Mouse (Mus musculus): Measurements from ENCODE around the gene Tmtc4. TPM values are rescaled to one million over a fixed set of nuclear protein-coding genes. Genes with fewer than 3 reads are reported as not detected.

Gene Tmtc4
- polyA plus RNA-seq, 1 experiment from 2014 or later, result 15.3 TPM

GRCm38 (mm10) chr14:122876163-122876562 lies 107.7 kb downstream of the Tmtc4 start:
- WGBS, result 2% methylated on average over 6 of the region's 6 CpGs
- Histone ChIP-seq H3K4me3 (ENCODE audit: low read length) (no peak overlapping the region), H3K27ac (ENCODE audit: low read length) (no peak overlapping the region), H3K9me3 (replicated peaks; ENCODE audit: control insufficient read depth, low read length) (no peaks in the 10 kb centered on the region), H3K4me2 (ENCODE audit: low read depth, low read length) (no peak overlapping the region), H3K27me3 (ENCODE audit: control insufficient read depth, insufficient read depth, low read length) (no peaks in the 10 kb centered on the region), H3K36me3 (ENCODE audit: control insufficient read depth, insufficient read depth) (no peaks in the 10 kb centered on the region), H3K9ac (ENCODE audit: low read length) (no peak overlapping the region), H3K4me1 (ENCODE audit: control insufficient read depth, insufficient read depth, low read length) (peaks cover 12% of the 10 kb centered on the region)
- peak; percentile 69; the same call in 1 of the 2 replicates for ATAC-seq (replicated peaks; ENCODE audit: extremely low read depth, insufficient read depth, low FRiP score)

GRCm38 (mm10) chr14:122875636-122876035 lies 108.2 kb downstream of the Tmtc4 start:
- WGBS, result 67% methylated on average over 6 of the region's 6 CpGs
- Histone ChIP-seq H3K9ac (ENCODE audit: low read length) (no peak overlapping the region), H3K27me3 (ENCODE audit: control insufficient read depth, insufficient read depth, low read length) (no peaks in the 10 kb centered on the region), H3K4me3 (ENCODE audit: low read length) (no peak overlapping the region), H3K4me2 (ENCODE audit: low read depth, low read length) (no peak overlapping the region), H3K4me1 (ENCODE audit: control insufficient read depth, insufficient read depth, low read length) (peaks cover 12% of the 10 kb centered on the region), H3K27ac (ENCODE audit: low read length) (no peak overlapping the region), H3K9me3 (replicated peaks; ENCODE audit: control insufficient read depth, low read length) (no peaks in the 10 kb centered on the region), H3K36me3 (ENCODE audit: control insufficient read depth, insufficient read depth) (no peaks in the 10 kb centered on the region)
- no peak for ATAC-seq (replicated peaks; ENCODE audit: extremely low read depth, insufficient read depth, low FRiP score)

GRCm38 (mm10) chr14:122875056-122875455 lies 108.8 kb downstream of the Tmtc4 start:
- no peak overlapping the region for H3K4me3 ChIP-seq (ENCODE audit: low read length)
- no peak overlapping the region for H3K4me2 ChIP-seq (ENCODE audit: low read depth, low read length)
- no peak overlapping the region for H3K27ac ChIP-seq (ENCODE audit: low read length)
- no peak for ATAC-seq (replicated peaks; ENCODE audit: extremely low read depth, insufficient read depth, low FRiP score)
- H3K4me1 ChIP-seq (ENCODE audit: control insufficient read depth, insufficient read depth, low read length), result peaks cover 12% of the 10 kb centered on the region
- no peaks in the 10 kb centered on the region for H3K36me3 ChIP-seq (ENCODE audit: control insufficient read depth, insufficient read depth)
- WGBS, result 61% methylated on average over 8 of the region's 8 CpGs
- H3K9me3 ChIP-seq (replicated peaks; ENCODE audit: control insufficient read depth, low read length), result no peaks in the 10 kb centered on the region
- H3K9ac ChIP-seq (ENCODE audit: low read length), result no peak overlapping the region
- no peaks in the 10 kb centered on the region for H3K27me3 ChIP-seq (ENCODE audit: control insufficient read depth, insufficient read depth, low read length)

- no peak overlapping the region for H3K4me3 ChIP-seq (ENCODE audit: low read length)
- 78% methylated on average over 6 of the region's 6 CpGs for WGBS
- no peaks in the 10 kb centered on the region for H3K36me3 ChIP-seq (ENCODE audit: control insufficient read depth, insufficient read depth)
- H3K9me3 ChIP-seq (replicated peaks; ENCODE audit: control insufficient read depth, low read length), result no peaks in the 10 kb centered on the region
- H3K4me2 ChIP-seq (ENCODE audit: low read depth, low read length), result no peak overlapping the region
- no peak for ATAC-seq (replicated peaks; ENCODE audit: extremely low read depth, insufficient read depth, low FRiP score)
- H3K9ac ChIP-seq (ENCODE audit: low read length), result no peak overlapping the region
- no peak overlapping the region for H3K27ac ChIP-seq (ENCODE audit: low read length)
- peaks cover 16% of the 10 kb centered on the region for H3K4me1 ChIP-seq (ENCODE audit: control insufficient read depth, insufficient read depth, low read length)
- H3K27me3 ChIP-seq (ENCODE audit: control insufficient read depth, insufficient read depth, low read length), result no peaks in the 10 kb centered on the region
These were observed 111.2 kb downstream of the Tmtc4 start for GRCm38 (mm10) chr14:122872612-122873011.

DNA sequence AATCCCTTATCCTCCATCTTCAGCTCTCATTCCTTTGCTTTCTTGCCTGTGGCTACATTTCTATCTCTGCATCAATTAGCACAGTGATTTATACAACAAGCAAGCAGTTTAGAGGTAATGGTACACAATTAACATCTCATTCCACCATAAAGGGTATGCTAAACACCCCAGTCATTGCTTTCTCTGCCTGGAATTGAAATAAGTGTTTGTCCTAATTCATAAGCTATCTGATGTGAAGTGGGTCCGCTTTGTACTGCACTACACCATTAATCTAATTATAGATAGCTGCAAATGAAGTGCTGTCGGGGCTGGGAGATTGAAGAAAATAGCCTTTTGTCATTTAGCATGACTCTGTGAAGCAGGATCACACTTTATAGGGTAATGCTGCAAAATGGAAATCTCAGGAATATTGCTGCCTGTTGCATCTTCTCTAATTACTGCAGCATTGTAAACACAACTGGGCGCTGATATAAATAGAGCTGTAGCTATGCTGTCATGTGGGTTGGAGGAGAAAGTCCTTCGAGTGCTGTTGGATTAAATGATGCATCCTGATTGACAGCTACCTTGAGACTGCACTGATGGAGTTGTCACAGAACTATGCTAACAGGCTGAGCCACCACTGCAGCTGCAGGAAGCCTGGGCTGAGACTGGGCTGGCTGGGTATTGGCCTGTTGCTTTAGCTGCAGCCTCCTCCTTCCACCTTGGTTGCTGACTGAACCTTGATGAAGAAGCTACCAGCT lies 111.8 kb downstream of the Tmtc4 start:
- H3K9ac ChIP-seq (ENCODE audit: low read length), result no peak overlapping the region
- no peaks in the 10 kb centered on the region for H3K36me3 ChIP-seq (ENCODE audit: control insufficient read depth, insufficient read depth)
- WGBS, result 47% methylated on average over 4 of the region's 4 CpGs
- H3K27ac ChIP-seq (ENCODE audit: low read length), result no peak overlapping the region
- no peaks in the 10 kb centered on the region for H3K9me3 ChIP-seq (replicated peaks; ENCODE audit: control insufficient read depth, low read length)
- H3K4me1 ChIP-seq (ENCODE audit: control insufficient read depth, insufficient read depth, low read length), result peaks cover 21% of the 10 kb centered on the region
- H3K4me2 ChIP-seq (ENCODE audit: low read depth, low read length), result no peak overlapping the region
- H3K4me3 ChIP-seq (ENCODE audit: low read length), result no peak overlapping the region
- H3K27me3 ChIP-seq (ENCODE audit: control insufficient read depth, insufficient read depth, low read length), result no peaks in the 10 kb centered on the region
- ATAC-seq (replicated peaks; ENCODE audit: extremely low read depth, insufficient read depth, low FRiP score), result no peak

DNA sequence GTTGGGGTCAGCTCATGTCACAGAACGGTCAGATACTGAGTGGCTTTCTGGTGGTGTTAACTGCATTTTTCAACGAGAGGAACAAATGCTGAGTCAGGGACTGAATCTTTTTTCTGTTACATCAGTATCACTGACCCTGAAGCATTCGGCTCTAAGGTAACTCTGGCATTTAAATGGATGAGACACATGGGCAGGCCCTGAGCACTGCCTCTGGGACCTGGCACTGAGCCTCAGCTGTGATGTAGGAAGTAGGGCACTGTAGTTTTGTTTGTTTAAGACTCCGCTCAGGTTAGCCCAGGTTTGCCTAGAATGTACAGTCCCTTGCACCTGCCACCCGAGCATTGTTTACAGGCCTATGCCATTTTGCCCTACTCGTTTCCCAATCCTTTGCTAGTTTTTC lies 114.0 kb downstream of the Tmtc4 start:
- no peak for ATAC-seq (replicated peaks; ENCODE audit: extremely low read depth, insufficient read depth, low FRiP score)
- Histone ChIP-seq H3K27ac (ENCODE audit: low read length) (no peak overlapping the region), H3K27me3 (ENCODE audit: control insufficient read depth, insufficient read depth, low read length) (no peaks in the 10 kb centered on the region), H3K4me3 (ENCODE audit: low read length) (no peak overlapping the region), H3K36me3 (ENCODE audit: control insufficient read depth, insufficient read depth) (no peaks in the 10 kb centered on the region), H3K4me2 (ENCODE audit: low read depth, low read length) (no peak overlapping the region), H3K9ac (ENCODE audit: low read length) (no peak overlapping the region), H3K9me3 (replicated peaks; ENCODE audit: control insufficient read depth, low read length) (no peaks in the 10 kb centered on the region), H3K4me1 (ENCODE audit: control insufficient read depth, insufficient read depth, low read length) (peaks cover 16% of the 10 kb centered on the region)
- WGBS, result 76% methylated on average over 6 of the region's 6 CpGs

Other genes starting within 250 kb of the Tmtc4 start
- 14.7 and 16.1 TPM in 2 replicates for gene Ggact, start 70.3 kb downstream of the Tmtc4 start, polyA plus RNA-seq (2015; fragmentation: Nextera tagmentation; extraction: Ambion mirVana)

Measured in heart, embryonic 16.5 days (tissue).